Mouse (Mus musculus) MEL (cell line): Measurements from ENCODE around the gene Tgfbi. TPM values are rescaled to one million over a fixed set of nuclear protein-coding genes. Genes with fewer than 3 reads are reported as not detected.

Experiments
- DNase-seq: peaks from one replicate; pipeline ENCODE4 v3.0.0; 2011; ENCODE audit warnings: low read depth, low spot score
- H3K27ac ChIP-seq: 2 replicates; pipeline ENCODE4 v1.5.1; 2012; ENCODE audit warnings: low read depth, mild to moderate bottlenecking, control low read depth, low read length, moderate library complexity; ENCODE audit not compliant: control insufficient read depth
- H3K27me3 ChIP-seq, 2 experiments: fragments of 150-350 bp in 1 of 2; sonication (generic) in 1 of 2; 2 replicates each; pipeline ENCODE4 v1.6.1; 2012; ENCODE audit warnings: low read length in 2 of 2, mild to moderate bottlenecking in 2 of 2, improper control_type of control experiment in 1 of 2, moderate library complexity in 1 of 2; ENCODE audit not compliant: insufficient read depth in 2 of 2, control insufficient read depth in 1 of 2
- H3K36me3 ChIP-seq, 2 experiments: 2 replicates each; pipeline ENCODE4 v1.6.1; 2012 to 2014; ENCODE audit warnings: low read length in 2 of 2, improper control_type of control experiment in 1 of 2, inconsistent platforms in 1 of 2, mild to moderate bottlenecking in 1 of 2; ENCODE audit not compliant: insufficient read depth in 2 of 2, control insufficient read depth in 1 of 2
- H3K4me1 ChIP-seq, 2 experiments: fragments of 150-350 bp in 1 of 2; sonication (generic) in 1 of 2; 2 replicates each; pipeline ENCODE4 v1.6.1; 2012; ENCODE audit warnings: low read length in 2 of 2, improper control_type of control experiment in 1 of 2, mild to moderate bottlenecking in 1 of 2; ENCODE audit not compliant: insufficient read depth in 2 of 2, control insufficient read depth in 1 of 2
- H3K4me3 ChIP-seq, 2 experiments: fragments of 150-350 bp in 1 of 2; sonication (generic) in 1 of 2; 2 replicates each; pipeline ENCODE4 v1.5.1; 2012; ENCODE audit warnings: low read depth in 2 of 2, low read length in 2 of 2, mild to moderate bottlenecking in 2 of 2, moderate library complexity in 2 of 2, control low read depth in 1 of 2, improper control_type of control experiment in 1 of 2; ENCODE audit not compliant: control insufficient read depth in 1 of 2, insufficient read depth in 1 of 2
- H3K79me2 ChIP-seq: 2 replicates; pipeline ENCODE4 v1.6.1; 2012; ENCODE audit warnings: mild to moderate bottlenecking, low read length, moderate library complexity; ENCODE audit not compliant: control insufficient read depth, poor library complexity, insufficient read depth
- H3K9ac ChIP-seq: 2 replicates; pipeline ENCODE4 v1.6.1; 2012; ENCODE audit warnings: low read depth, mild to moderate bottlenecking, control low read depth, low read length, moderate library complexity; ENCODE audit not compliant: control insufficient read depth, poor library complexity, severe bottlenecking
- H3K9me3 ChIP-seq: fragments of 150-350 bp; sonication (generic); replicated peaks from 2 replicates; pipeline ENCODE4 v1.6.1; 2012; ENCODE audit warnings: mild to moderate bottlenecking, low read length, improper control_type of control experiment, moderate library complexity; ENCODE audit not compliant: insufficient read depth
- ELF1 ChIP-seq: IDR thresholded peaks from 2 replicates; pipeline ENCODE4 v1.6.1; 2014; ENCODE audit warnings: low read depth, mild to moderate bottlenecking, inconsistent platforms, low read length, improper control_type of control experiment, moderate library complexity
- ETS1 ChIP-seq: IDR thresholded peaks from 2 replicates; pipeline ENCODE4 v1.6.1; 2012; ENCODE audit warnings: low read depth, mild to moderate bottlenecking, inconsistent platforms, low read length, improper control_type of control experiment, moderate library complexity
- MAFK ChIP-seq: IDR thresholded peaks from 2 replicates; pipeline ENCODE4 v1.6.1; 2011; ENCODE audit warnings: low read depth, mild to moderate bottlenecking, low read length, improper control_type of control experiment, borderline replicate concordance
- MAX ChIP-seq: IDR thresholded peaks from 2 replicates; pipeline ENCODE4 v1.6.1; 2011; ENCODE audit warnings: low read length, improper control_type of control experiment
- MAZ ChIP-seq: IDR thresholded peaks from 2 replicates; pipeline ENCODE4 v1.6.1; 2012; ENCODE audit warnings: low read depth, mild to moderate bottlenecking, inconsistent platforms, low read length, improper control_type of control experiment
- MEF2A ChIP-seq: IDR thresholded peaks from 2 replicates; pipeline ENCODE4 v1.6.1; 2014; ENCODE audit warnings: low read depth, mild to moderate bottlenecking, inconsistent platforms, low read length, improper control_type of control experiment; ENCODE audit not compliant: poor library complexity, insufficient replicate concordance, severe bottlenecking; ENCODE audit errors: extremely low read depth
- MYC ChIP-seq: IDR thresholded peaks from 2 replicates; pipeline ENCODE4 v1.6.1; 2011; ENCODE audit warnings: low read depth, mild to moderate bottlenecking, low read length, improper control_type of control experiment, moderate library complexity
- NRF1 ChIP-seq: IDR thresholded peaks from 2 replicates; pipeline ENCODE4 v1.6.1; 2014; ENCODE audit warnings: low read depth, mild to moderate bottlenecking, inconsistent platforms, low read length, improper control_type of control experiment, moderate library complexity; ENCODE audit not compliant: poor library complexity, insufficient read depth, severe bottlenecking
- POLR2AphosphoS5 ChIP-seq: IDR thresholded peaks from 2 replicates; pipeline ENCODE4 v1.6.1; 2012; ENCODE audit warnings: low read depth, borderline replicate concordance, mild to moderate bottlenecking, inconsistent platforms, low read length, moderate library complexity, mixed read lengths
- RCOR1 ChIP-seq: IDR thresholded peaks from 2 replicates; pipeline ENCODE4 v1.6.1; 2012; ENCODE audit warnings: low read depth, mild to moderate bottlenecking, inconsistent platforms, low read length, improper control_type of control experiment
- SIN3A ChIP-seq: IDR thresholded peaks from 2 replicates; pipeline ENCODE4 v1.6.1; 2012; ENCODE audit warnings: low read length, improper control_type of control experiment, inconsistent platforms
- TAL1 ChIP-seq: IDR thresholded peaks from 2 replicates; pipeline ENCODE4 v1.6.1; 2012; ENCODE audit warnings: mild to moderate bottlenecking, inconsistent platforms, low read length, moderate library complexity, mixed read lengths
- TBP ChIP-seq: IDR thresholded peaks from 2 replicates; pipeline ENCODE4 v1.8.0; 2011; ENCODE audit warnings: low read depth, low read length, improper control_type of control experiment
- TCF12 ChIP-seq: IDR thresholded peaks from 2 replicates; pipeline ENCODE4 v1.6.1; 2014; ENCODE audit warnings: low read depth, mild to moderate bottlenecking, inconsistent platforms, low read length, improper control_type of control experiment, moderate library complexity
- USF1 ChIP-seq: IDR thresholded peaks from 2 replicates; pipeline ENCODE4 v1.6.1; 2014; ENCODE audit warnings: low read depth, mild to moderate bottlenecking, inconsistent platforms, low read length, improper control_type of control experiment, moderate library complexity
- ZC3H11A ChIP-seq: IDR thresholded peaks from 2 replicates; pipeline ENCODE4 v1.6.1; 2012; ENCODE audit warnings: low read depth, mild to moderate bottlenecking, inconsistent platforms, low read length, improper control_type of control experiment
- ZNF384 ChIP-seq: IDR thresholded peaks from 2 replicates; pipeline ENCODE4 v1.6.1; 2012; ENCODE audit warnings: low read depth, mild to moderate bottlenecking, inconsistent platforms, low read length, improper control_type of control experiment
- polyA plus RNA-seq, 2 experiments: library from polyadenylated mRNA; stranded (reverse) in 1 of 2; unstranded in 1 of 2; fragments of >175 nt in 1 of 2; fragments of >200 nt in 1 of 2; gene quantifications; 2 replicates each; pipeline versions ENCODE4 v1.2.1 to v1.2.4; 2012; ENCODE audit warnings: low replicate concordance in 2 of 2, low read depth in 1 of 2; ENCODE audit not compliant: insufficient read length in 2 of 2, insufficient read depth in 1 of 2, missing spikeins in 1 of 2
- total RNA-seq: library from RNA; depleted of rRNA; stranded (reverse); fragments of 300-350 nt; gene quantifications from 2 replicates; pipeline ENCODE4 v1.2.3, GENCODE M21; 2012

The Tgfbi gene
- total and polyA plus RNA-seq, 3 experiments = not detected

GRCm38 (mm10) chr13:56615223-56615622, 5.9 kb downstream of the Tgfbi start (continued):
- TF ChIP-seq MAZ = no peak
- no peak for TF ChIP-seq ETS1

- TF ChIP-seq TCF12 (no peak), ZC3H11A (no peak), NRF1 (no peak), ELF1 (no peak), MAX (no peak), MEF2A (no peak), TAL1 (no peak), MYC (no peak), TBP (no peak), POLR2AphosphoS5 (no peak), MAFK (no peak), SIN3A (no peak)
- Histone ChIP-seq H3K36me3 (no peaks in the 10 kb centered on the region), H3K27me3 (no peaks in the 10 kb centered on the region), H3K4me3 (no peak overlapping the region), H3K9ac (no peak overlapping the region), H3K27ac (no peak overlapping the region), H3K9me3 (no peaks in the 10 kb centered on the region), H3K79me2 (no peaks in the 10 kb centered on the region), H3K4me1 (no peaks in the 10 kb centered on the region)
- DNase-seq = no peak
Observed at GRCm38 (mm10) chr13:56615864-56616263, 6.5 kb downstream of the Tgfbi start.

GRCm38 (mm10) chr13:56616386-56616785, 7.1 kb downstream of the Tgfbi start:
- H3K9ac ChIP-seq = no peak overlapping the region
- no peak for TF ChIP-seq USF1
- TF ChIP-seq TBP = no peak
- peak; percentile 65; the same call in 1 of the 2 replicates for TF ChIP-seq ZNF384
- TF ChIP-seq TCF12 = no peak
- TF ChIP-seq RCOR1 = no peak
- H3K4me3 ChIP-seq = no peak overlapping the region
- no peaks in the 10 kb centered on the region for H3K79me2 ChIP-seq
- H3K4me1 ChIP-seq = no peaks in the 10 kb centered on the region
- no peaks in the 10 kb centered on the region for H3K27me3 ChIP-seq
- H3K36me3 ChIP-seq = no peaks in the 10 kb centered on the region
- no peak overlapping the region for H3K27ac ChIP-seq
- no peaks in the 10 kb centered on the region for H3K9me3 ChIP-seq
- no peak for DNase-seq
